Mouse (Mus musculus) hindbrain, embryonic 11.5 days (tissue): Measurements from ENCODE around the gene Ppp1r2. TPM values are rescaled to one million over a fixed set of nuclear protein-coding genes. Genes with fewer than 3 reads are reported as not detected.

ENCODE experiments used
- ATAC-seq: fragments of 200-750 bp; cut with Nextera tagmentation; 2 replicates; pipeline ENCODE4 v1.8.0; 2017; ENCODE audit warnings: mild to moderate bottlenecking, moderate TSS enrichment, moderate library complexity; ENCODE audit not compliant: low FRiP score
- DNase-seq: peaks from one replicate; pipeline ENCODE4 v3.0.0-alpha.2; 2015; ENCODE audit warnings: low spot score
- H3K27ac ChIP-seq: fragments of 300-500 bp; sonication (generic); 2 replicates; pipeline ENCODE4 v1.5.1; 2014; ENCODE audit warnings: mild to moderate bottlenecking, low read depth, low read length
- H3K27me3 ChIP-seq: fragments of 300-500 bp; sonication (generic); 2 replicates; pipeline ENCODE4 v1.6.1; 2014; ENCODE audit warnings: mild to moderate bottlenecking, low read length, moderate library complexity, mixed read lengths; ENCODE audit not compliant: control insufficient read depth, insufficient read depth
- H3K36me3 ChIP-seq: fragments of 300-500 bp; sonication (generic); 2 replicates; pipeline ENCODE4 v1.6.1; 2014; ENCODE audit warnings: mild to moderate bottlenecking, low read length, moderate library complexity, mixed read lengths; ENCODE audit not compliant: control insufficient read depth, insufficient read depth
- H3K4me1 ChIP-seq: fragments of 300-500 bp; sonication (generic); replicated peaks from 2 replicates; pipeline ENCODE4 v1.6.1; 2014; ENCODE audit warnings: low read length, mixed read lengths; ENCODE audit not compliant: control insufficient read depth, insufficient read depth
- H3K4me2 ChIP-seq: fragments of 300-500 bp; sonication (generic); replicated peaks from 2 replicates; pipeline ENCODE4 v1.6.1; 2014; ENCODE audit warnings: mild to moderate bottlenecking, low read depth, low read length
- H3K4me3 ChIP-seq: fragments of 300-500 bp; sonication (generic); 2 replicates; pipeline ENCODE4 v1.5.1; 2014; ENCODE audit warnings: low read depth, low read length
- H3K9ac ChIP-seq: fragments of 300-500 bp; sonication (generic); 2 replicates; pipeline ENCODE4 v1.6.1; 2014; ENCODE audit warnings: low read depth, low read length
- H3K9me3 ChIP-seq: fragments of 300-500 bp; sonication (generic); 2 replicates; pipeline ENCODE4 v1.6.1; 2016; ENCODE audit warnings: low read length; ENCODE audit not compliant: control insufficient read depth
- WGBS: fragments of 180-500 bp; shearing (Covaris S2); extraction: QIAGEN DNeasy Blood & Tissue Kit; methylation state at CpG from one replicate; pipeline ENCODE4 v1.1.7; 2014; 5-methylcytosine and 5-hydroxymethylcytosine counted together
- polyA plus RNA-seq: library from polyadenylated mRNA; unstranded; fragments of >200 nt; fragmentation: Nextera tagmentation; extraction: Ambion mirVana; gene quantifications from 2 replicates; pipeline ENCODE4 v1.2.1, GENCODE M21; 2014

The Ppp1r2 gene
- polyA plus RNA-seq, 1 experiment from 2014 or later: 99.3 TPM

- H3K9me3 ChIP-seq: no peaks in the 10 kb centered on the region
- H3K4me2 ChIP-seq: no peak within 1 kb of the TSS
- H3K27ac ChIP-seq: no peak within 1 kb of the TSS
- WGBS: 40% methylated on average over 9 of the region's 9 CpGs
- H3K4me3 ChIP-seq: no peak within 1 kb of the TSS
- no peak for ATAC-seq
- H3K4me1 ChIP-seq: no peaks in the 10 kb centered on the region
- no peak for DNase-seq
- no peaks in the 10 kb centered on the region for H3K36me3 ChIP-seq
- H3K9ac ChIP-seq: no peak within 1 kb of the TSS
- no peaks in the 10 kb centered on the region for H3K27me3 ChIP-seq
These were observed 39.6 kb upstream of the Ppp1r2 start, which contains the start of gene Apod for GRCm38 (mm10) chr16:31314497-31315233. Apod (minus strand) TSS chr16:31314808.

GRCm38 (mm10) chr16:31313611-31314010 is 38.5 kb upstream of the Ppp1r2 start:
- Histone ChIP-seq H3K27me3 (no peaks in the 10 kb centered on the region), H3K27ac (no peak overlapping the region), H3K9me3 (no peaks in the 10 kb centered on the region), H3K4me3 (no peak overlapping the region), H3K36me3 (no peaks in the 10 kb centered on the region), H3K4me2 (no peak overlapping the region), H3K4me1 (no peaks in the 10 kb centered on the region), H3K9ac (no peak overlapping the region)
- WGBS: 46% methylated on average over 2 of the region's 2 CpGs
- no peak for DNase-seq
- ATAC-seq: no peak

GRCm38 (mm10) chr16:31312296-31312695 is 37.2 kb upstream of the Ppp1r2 start:
- 64% methylated on average over 3 of the region's 3 CpGs for WGBS

GRCm38 (mm10) chr16:31305199-31305919 is 30.3 kb upstream of the Ppp1r2 start:
- 0 out of 2 replicates have a peak, but pooled peaks cover 2% of the 10 kb centered on the region for H3K4me1 ChIP-seq
- no peak overlapping the region for H3K9ac ChIP-seq
- no peak for DNase-seq
- H3K27me3 ChIP-seq: no peaks in the 10 kb centered on the region
- no peaks in the 10 kb centered on the region for H3K36me3 ChIP-seq
- H3K4me2 ChIP-seq: no peak overlapping the region
- H3K27ac ChIP-seq: no peak overlapping the region
- 72% methylated on average over 5 of the region's 5 CpGs for WGBS
- H3K9me3 ChIP-seq: no peaks in the 10 kb centered on the region
- no peak for ATAC-seq
- no peak overlapping the region for H3K4me3 ChIP-seq

More at GRCm38 (mm10) chr16:31312296-31312695, 37.2 kb upstream of the Ppp1r2 start:
- DNase-seq (no peak), ATAC-seq (no peak)
- Histone ChIP-seq H3K9ac (no peak overlapping the region), H3K4me2 (no peak overlapping the region), H3K4me3 (no peak overlapping the region), H3K27me3 (no peaks in the 10 kb centered on the region), H3K27ac (no peak overlapping the region), H3K36me3 (no peaks in the 10 kb centered on the region), H3K4me1 (no peaks in the 10 kb centered on the region), H3K9me3 (no peaks in the 10 kb centered on the region)

GRCm38 (mm10) chr16:31303276-31303675 is 28.2 kb upstream of the Ppp1r2 start:
- H3K4me3 ChIP-seq: no peak overlapping the region
- no peak for ATAC-seq
- WGBS: 71% methylated on average over 10 of the region's 10 CpGs
- no peak overlapping the region for H3K4me2 ChIP-seq
- H3K9me3 ChIP-seq: no peaks in the 10 kb centered on the region
- peaks cover 11% of the 10 kb centered on the region; the same call in 1 of the 2 replicates for H3K4me1 ChIP-seq
- no peaks in the 10 kb centered on the region for H3K36me3 ChIP-seq
- no peak for DNase-seq
- H3K27ac ChIP-seq: no peak overlapping the region
- H3K9ac ChIP-seq: no peak overlapping the region
- H3K27me3 ChIP-seq: no peaks in the 10 kb centered on the region

- Histone ChIP-seq H3K9me3 (no peaks in the 10 kb centered on the region), H3K4me2 (no peak overlapping the region), H3K36me3 (no peaks in the 10 kb centered on the region), H3K27me3 (no peaks in the 10 kb centered on the region), H3K4me3 (no peak overlapping the region), H3K9ac (no peak overlapping the region), H3K27ac (no peak overlapping the region), H3K4me1 (peaks cover 11% of the 10 kb centered on the region; the same call in 1 of the 2 replicates)
- DNase-seq: no peak
- no peak for ATAC-seq
- WGBS: 76% methylated on average over 6 of the region's 6 CpGs
These were observed 25.9 kb upstream of the Ppp1r2 start for GRCm38 (mm10) chr16:31300883-31301532.

- DNase-seq (peak; percentile 41), ATAC-seq (no peak)
- H3K9ac ChIP-seq: no peak overlapping the region
- peaks cover 11% of the 10 kb centered on the region; the same call in 1 of the 2 replicates for H3K4me1 ChIP-seq
- no peak overlapping the region for H3K4me2 ChIP-seq
- peak overlapping the region; percentile 68 for H3K27ac ChIP-seq
- no peaks in the 10 kb centered on the region for H3K36me3 ChIP-seq
- no peak overlapping the region for H3K4me3 ChIP-seq
- H3K9me3 ChIP-seq: no peaks in the 10 kb centered on the region
- 32% methylated on average over 7 of the region's 7 CpGs for WGBS
- no peaks in the 10 kb centered on the region for H3K27me3 ChIP-seq
These were observed 25.4 kb upstream of the Ppp1r2 start for GRCm38 (mm10) chr16:31300467-31300866.

- WGBS: 28% methylated on average over 3 of the region's 3 CpGs
These were observed 24.9 kb upstream of the Ppp1r2 start for GRCm38 (mm10) chr16:31299960-31300353.

More at GRCm38 (mm10) chr16:31299960-31300353, 24.9 kb upstream of the Ppp1r2 start:
- H3K36me3 ChIP-seq: no peaks in the 10 kb centered on the region
- H3K4me3 ChIP-seq: no peak overlapping the region
- DNase-seq (peak; percentile 38), ATAC-seq (peak; percentile 67)
- no peak overlapping the region for H3K4me2 ChIP-seq
- peaks cover 11% of the 10 kb centered on the region; the same call in 1 of the 2 replicates for H3K4me1 ChIP-seq
- 0 out of 2 replicates have a peak overlapping the region, but pooled peaks have one; percentile 19 for H3K9ac ChIP-seq
- peak overlapping the region; percentile 68 for H3K27ac ChIP-seq
- H3K9me3 ChIP-seq: no peaks in the 10 kb centered on the region
- H3K27me3 ChIP-seq: no peaks in the 10 kb centered on the region
